Mouse (Mus musculus) heart, adult 9 months (tissue): ENCODE measurements around the gene Dnajc5g.

Experiments used
- DNase-seq, 2 experiments: peaks; one replicate each; pipeline ENCODE4 v3.0.0; 2022; ENCODE audit warnings: low spot score in 2 of 2

The Dnajc5g gene

GRCm38 (mm10) chr5:31108000-31108490 lies 2.0 kb downstream of the Dnajc5g start, which contains the start of gene Slc30a3:
Slc30a3 (minus strand) TSS chr5:31108237.
- no peak for DNase-seq

- no peak for DNase-seq
These were observed 4.7 kb downstream of the Dnajc5g start for GRCm38 (mm10) chr5:31110781-31111180.

- peak; percentile 70 to 75 for DNase-seq
These were observed 10.3 kb downstream of the Dnajc5g start, which contains the start of gene Trim54 for GRCm38 (mm10) chr5:31116354-31116753. Trim54 (plus strand) TSS chr5:31116712.

- DNase-seq = no peak
These were observed 10.8 kb downstream of the Dnajc5g start for GRCm38 (mm10) chr5:31116912-31117311.

- DNase-seq = no peak
These were observed 15.0 kb downstream of the Dnajc5g start for GRCm38 (mm10) chr5:31121111-31121510.

GRCm38 (mm10) chr5:31123481-31123880 lies 17.4 kb downstream of the Dnajc5g start:
- no peak for DNase-seq

- no peak for DNase-seq
These were observed 20.0 kb downstream of the Dnajc5g start for GRCm38 (mm10) chr5:31126050-31126449.

- DNase-seq = no peak
These were observed 30.8 kb downstream of the Dnajc5g start for GRCm38 (mm10) chr5:31136730-31137424.

GRCm38 (mm10) chr5:31137658-31138057 lies 31.6 kb downstream of the Dnajc5g start:
- DNase-seq = no peak

- DNase-seq = peak in 1 of 2 experiments; percentile 21
These were observed 32.3 kb downstream of the Dnajc5g start, which contains the start of gene Ucn for GRCm38 (mm10) chr5:31138241-31138967. Ucn (minus strand) TSS chr5:31138829.

- no peak for DNase-seq
These were observed 32.9 kb downstream of the Dnajc5g start for GRCm38 (mm10) chr5:31138968-31139425.

- no peak for DNase-seq
These were observed 43.7 kb downstream of the Dnajc5g start for GRCm38 (mm10) chr5:31149781-31150180.

- DNase-seq = peak; percentile 35 to 63
These were observed 45.7 kb downstream of the Dnajc5g start for GRCm38 (mm10) chr5:31151746-31152145.

- peak; percentile 55 for DNase-seq
These were observed 47.5 kb downstream of the Dnajc5g start for GRCm38 (mm10) chr5:31153516-31154151.

- peak; percentile 83 to 90 for DNase-seq
These were observed 48.1 kb downstream of the Dnajc5g start, which contains the start of gene Mpv17 for GRCm38 (mm10) chr5:31154152-31154553. Mpv17 (minus strand) TSS chr5:31154251.
